Mouse (Mus musculus): ENCODE data around the gene Slc29a1. TPM values are rescaled to one million over a fixed set of nuclear protein-coding genes. Genes with fewer than 3 reads are reported as not detected.

Gene Slc29a1
- total RNA-seq (2023): 10 to 100 TPM; 23.7 to 37.0 TPM

DNA sequence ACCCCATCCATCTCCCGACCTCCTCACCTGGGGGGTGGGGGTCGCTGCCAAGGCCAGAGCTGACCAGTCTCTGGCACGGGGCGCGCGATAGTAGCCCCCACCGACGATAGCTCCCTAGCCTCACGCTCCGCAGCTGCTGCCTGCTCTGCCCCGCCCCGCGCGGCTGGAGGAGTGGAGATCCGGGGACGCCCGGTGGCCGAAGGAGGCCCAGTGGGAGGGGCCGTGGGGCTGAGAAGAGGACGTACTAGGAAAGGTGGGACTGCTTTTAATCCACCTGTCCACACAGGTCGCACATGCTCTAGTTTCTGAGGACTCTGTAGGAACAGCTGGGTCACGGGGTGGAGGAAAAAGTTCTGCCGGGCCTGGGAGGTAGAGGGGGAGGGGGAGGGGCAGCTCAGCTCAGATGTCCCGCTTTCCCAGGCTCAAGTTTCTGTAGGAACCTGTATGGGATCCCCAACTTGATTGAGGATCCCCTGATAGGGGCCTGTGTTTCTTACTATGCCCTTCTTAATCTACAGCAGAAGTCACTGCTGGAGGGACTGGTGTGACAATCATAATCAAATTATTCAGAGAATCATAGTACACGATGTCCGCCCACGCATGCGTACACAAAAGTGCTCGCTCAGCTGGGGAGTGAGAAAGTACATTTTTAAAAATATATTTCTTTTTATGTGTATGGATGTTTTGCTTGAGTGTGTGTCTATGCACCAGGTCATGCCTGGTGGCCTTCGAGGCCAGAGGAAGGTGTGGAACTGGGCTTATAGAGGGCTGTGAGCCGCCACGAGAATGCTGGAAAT lies at the start of gene Slc29a1:
Gene Slc29a1, minus strand, starts transcription at position 161 of the 797 bp plus-strand sequence.

GRCm38 (mm10) chr17:45601877-45602304 lies 2.5 kb upstream of the Slc29a1 start, which contains the start of gene Mymx:
Mymx (minus strand) TSS chr17:45602102.

GRCm38 (mm10) chr17:45573087-45573779 lies 26.2 kb downstream of the Slc29a1 start, which contains the start of gene Hsp90ab1:
Hsp90ab1 (minus strand) TSS chr17:45573271.

DNA sequence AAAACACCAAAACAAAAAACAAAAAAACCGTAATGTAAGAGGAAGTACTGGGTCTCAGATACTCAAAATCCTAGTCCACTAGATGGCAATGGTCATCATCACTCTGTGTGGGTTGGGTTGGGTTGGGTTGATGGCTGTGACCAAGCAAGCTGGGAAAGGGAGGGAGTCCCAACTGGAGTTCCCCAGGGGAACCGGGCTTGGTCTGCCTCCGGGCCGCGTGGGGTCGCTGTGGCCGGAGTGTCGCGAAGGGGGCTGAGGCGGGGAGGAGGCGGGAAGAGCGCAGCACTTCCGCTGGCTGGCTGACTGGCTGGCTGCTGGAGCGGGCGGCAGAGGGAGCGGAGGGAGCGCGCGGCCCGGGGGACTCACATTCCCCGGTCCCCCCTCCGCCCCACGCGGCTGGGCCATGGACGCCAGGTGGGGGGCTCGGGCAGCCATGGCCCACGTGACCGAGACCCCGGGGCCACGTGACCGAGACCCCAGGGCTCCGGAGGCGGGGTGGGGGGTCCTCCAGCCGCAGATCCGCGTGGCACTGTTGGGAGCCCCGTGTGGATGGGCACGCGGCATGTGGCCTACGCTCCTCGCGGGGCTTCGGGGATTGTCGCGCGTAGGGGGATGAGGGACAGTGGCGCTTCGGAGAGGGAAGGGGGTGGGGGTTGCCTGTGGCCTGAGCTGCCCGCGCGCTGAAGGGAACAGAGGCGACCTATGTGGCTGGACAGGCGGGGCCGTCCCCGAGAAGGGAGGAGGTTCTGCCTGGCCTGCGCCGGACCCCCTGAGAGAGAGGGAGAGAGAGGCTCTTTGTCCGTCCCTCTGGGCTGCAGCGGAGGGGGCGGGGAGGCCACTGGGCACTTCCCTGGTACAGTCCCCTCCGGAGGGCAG lies 35.5 kb downstream of the Slc29a1 start, which contains the start of gene Slc35b2:
Gene Slc35b2, plus strand, starts transcription at position 220 of the 876 bp plus-strand sequence.

DNA sequence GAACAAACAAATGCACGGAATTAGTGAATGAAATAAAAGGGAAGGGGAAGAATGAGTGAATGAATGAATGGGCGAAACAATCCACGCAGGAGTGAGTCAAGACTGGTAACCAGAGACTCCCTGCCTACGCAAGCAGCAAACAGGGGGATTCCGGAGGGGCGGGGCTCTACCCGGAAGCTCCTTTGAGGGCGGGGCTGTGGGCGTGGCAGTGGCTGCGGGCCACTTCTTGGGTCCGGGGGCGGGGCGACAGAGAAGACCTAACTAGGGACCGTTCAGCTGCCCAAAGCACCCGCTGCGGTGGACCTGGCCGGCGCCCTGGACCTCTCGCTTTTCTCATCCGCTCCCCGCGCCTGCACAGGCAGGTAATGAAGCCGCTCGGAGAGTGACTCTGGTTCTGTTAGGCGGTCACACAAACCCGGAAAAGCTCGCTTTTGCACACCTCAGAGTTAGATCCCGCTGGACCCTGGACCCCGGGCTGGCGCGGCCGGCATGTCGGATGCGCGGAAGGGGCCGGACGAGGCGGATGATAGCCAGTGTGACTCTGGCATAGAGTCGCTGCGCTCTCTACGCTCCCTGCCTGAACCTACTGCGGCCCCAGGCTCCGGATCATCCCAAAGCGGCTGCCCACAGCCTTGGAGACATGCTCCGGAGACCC lies 43.8 kb downstream of the Slc29a1 start, which contains the start of gene Nfkbie:
Gene Nfkbie, plus strand, starts transcription at position 252 of the 655 bp plus-strand sequence.

DNA sequence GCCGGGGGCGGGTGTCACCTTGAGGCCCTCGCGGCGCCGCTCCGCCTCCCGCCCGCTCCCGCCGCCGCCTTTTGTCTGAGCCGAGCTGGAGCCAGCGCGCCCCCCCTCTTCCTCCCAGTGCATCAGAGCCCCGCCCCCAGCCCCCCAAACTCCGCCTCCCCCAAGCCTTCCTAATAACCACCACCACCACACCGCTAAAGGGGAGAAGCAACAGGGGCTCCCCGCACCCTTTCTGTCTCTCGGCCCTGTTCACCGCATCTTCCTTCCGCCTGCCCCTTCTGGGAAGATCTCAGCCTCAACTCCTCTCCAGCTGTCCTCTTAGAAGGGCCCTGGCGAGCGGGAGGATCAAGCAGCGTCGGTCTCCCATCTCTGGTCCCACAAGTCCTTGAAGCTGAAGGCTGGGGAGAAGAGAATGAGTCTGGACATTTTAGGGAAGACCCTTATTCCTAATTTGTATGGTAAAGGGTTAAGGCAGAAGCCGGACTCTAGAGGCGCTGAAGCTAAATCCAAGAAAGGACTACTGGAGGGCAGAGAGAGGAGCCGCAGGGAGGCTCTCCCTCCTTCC lies 49.7 kb downstream of the Slc29a1 start, which contains the start of gene Tmem151b:
Gene Tmem151b, minus strand, starts transcription at position 61 of the 565 bp plus-strand sequence.

Other genes with a start within 250 kb of the Slc29a1 start
- 10 to 100 TPM; 54.9 to 61.1 TPM for gene Cdc5l, start 165.9 kb downstream of the Slc29a1 start, total RNA-seq (2023)
- gene Spats1, start 124.2 kb downstream of the Slc29a1 start, total RNA-seq (2023): not detected
- 1 to 10 TPM; 4.4 to 5.4 TPM for gene Aars2, start 92.8 kb downstream of the Slc29a1 start, total RNA-seq (2023)
- not detected for gene Tcte1, start 76.2 kb downstream of the Slc29a1 start, total RNA-seq (2023)
- gene Tmem151b, start 49.9 kb downstream of the Slc29a1 start, total RNA-seq (2023): under 1 TPM in 1 of 2 experiments, not detected in 1; 0.09 TPM
- 10 to 100 TPM; 30.1 to 40.3 TPM for gene Nfkbie, start 43.9 kb downstream of the Slc29a1 start, total RNA-seq (2023)
- gene Slc35b2, start 35.7 kb downstream of the Slc29a1 start, total RNA-seq (2023): 10 to 100 TPM; 30.4 to 31.1 TPM
- 100 to 1,000 TPM; 493 to 531 TPM for gene Hsp90ab1, start 26.3 kb downstream of the Slc29a1 start, total RNA-seq (2023)
- gene Mymx, start 2.5 kb upstream of the Slc29a1 start, total RNA-seq (2023): not detected
- gene Capn11, start 59.7 kb upstream of the Slc29a1 start, total RNA-seq (2023): not detected
- 10 to 100 TPM; 42.5 to 49.7 TPM for gene Mrpl14, start 86.7 kb upstream of the Slc29a1 start, total RNA-seq (2023)
- gene Tmem63b, start 87.3 kb upstream of the Slc29a1 start, total RNA-seq (2023): 10 to 100 TPM; 21.0 to 26.7 TPM
- not detected for gene 1600014C23Rik, start 134.2 kb upstream of the Slc29a1 start, total RNA-seq (2023)

Measured in neutrophil, adult 59 days (primary cell).